Mouse (Mus musculus): Measurements from ENCODE around the gene Rab3c. TPM values are rescaled to one million over a fixed set of nuclear protein-coding genes. Genes with fewer than 3 reads are reported as not detected.
A peak's percentile ranks its signal among the peaks of the same experiment; 100 is the strongest.

Rab3c gene
- polyA plus RNA-seq, 1 experiment, result 89.6 TPM

DNA sequence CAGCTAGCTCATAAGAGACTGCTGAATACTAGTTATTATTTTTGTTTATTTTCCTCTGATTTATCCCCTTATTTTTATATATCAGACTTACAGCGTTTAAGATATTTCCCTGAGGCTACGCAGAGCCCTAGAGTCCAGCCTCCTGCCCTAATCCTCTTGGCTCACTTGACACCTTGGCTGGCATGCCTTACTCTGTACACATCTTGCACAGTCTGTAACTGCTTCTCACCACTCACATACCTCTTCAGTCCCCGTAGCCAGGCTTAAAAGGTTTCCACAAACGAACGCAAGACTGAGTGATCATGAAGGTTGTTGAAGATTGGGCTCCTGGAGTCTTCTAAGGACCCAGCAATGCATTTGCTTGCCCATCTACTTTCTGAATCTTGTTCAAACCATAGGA, 29.3 kb downstream of the Rab3c start:
- TF ChIP-seq POLR2A (IDR thresholded peaks at IDR 0.05; ENCODE audit: borderline replicate concordance, extremely low read depth, insufficient read depth, insufficient read length, poor library complexity, severe bottlenecking) (no peak), CTCF (IDR thresholded peaks at IDR 0.05; ENCODE audit: borderline replicate concordance, extremely low read depth, insufficient read depth, insufficient read length) (no peak)
- DNase-seq (ENCODE audit: low read depth), result no peak

DNA sequence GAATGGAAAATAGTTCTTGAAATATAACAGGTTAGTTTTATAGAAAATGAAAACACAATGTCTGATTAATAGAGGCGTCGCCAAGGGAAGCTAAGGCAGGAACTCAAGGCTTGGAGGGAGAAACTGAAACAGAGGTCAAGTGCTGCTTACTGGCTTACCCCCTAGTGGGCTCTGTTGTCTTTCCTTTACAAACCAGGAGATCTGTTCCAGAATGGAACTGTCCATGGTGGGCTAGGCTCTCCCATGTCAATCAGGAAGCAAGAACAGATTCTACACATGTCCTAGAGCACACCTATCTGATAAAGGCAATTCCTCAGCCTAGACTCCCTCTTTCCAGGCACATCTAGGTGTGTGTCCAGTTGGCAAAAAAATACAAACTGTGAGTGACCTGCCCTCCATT, 32.3 kb downstream of the Rab3c start:
- TF ChIP-seq POLR2A (IDR thresholded peaks at IDR 0.05; ENCODE audit: borderline replicate concordance, extremely low read depth, insufficient read depth, insufficient read length, poor library complexity, severe bottlenecking) (no peak), CTCF (IDR thresholded peaks at IDR 0.05; ENCODE audit: borderline replicate concordance, extremely low read depth, insufficient read depth, insufficient read length) (no peak)
- DNase-seq (ENCODE audit: low read depth), result no peak

DNA sequence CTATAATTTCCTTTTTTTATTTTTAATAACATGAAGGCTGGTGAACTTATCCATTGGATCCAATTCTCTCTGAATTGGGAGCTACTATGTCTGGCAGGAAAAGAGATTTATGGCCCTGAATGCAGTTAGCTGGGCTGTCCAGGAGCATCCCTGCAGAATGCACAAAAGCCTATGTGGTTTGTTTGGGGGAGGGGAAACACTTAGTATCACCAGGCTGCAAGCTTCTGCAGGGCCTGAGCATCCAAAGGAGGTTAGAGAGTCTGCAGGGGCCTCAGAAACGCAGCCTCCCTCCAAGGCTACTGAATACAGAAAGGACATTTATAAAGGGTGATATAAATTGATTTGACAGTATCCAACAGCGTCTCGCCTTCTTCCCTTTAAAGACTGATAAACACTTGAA, 41.8 kb downstream of the Rab3c start:
- TF ChIP-seq POLR2A (IDR thresholded peaks at IDR 0.05; ENCODE audit: borderline replicate concordance, extremely low read depth, insufficient read depth, insufficient read length, poor library complexity, severe bottlenecking) (no peak), CTCF (IDR thresholded peaks at IDR 0.05; ENCODE audit: borderline replicate concordance, extremely low read depth, insufficient read depth, insufficient read length) (no peak)
- DNase-seq (ENCODE audit: low read depth), result peak; percentile 76

DNA sequence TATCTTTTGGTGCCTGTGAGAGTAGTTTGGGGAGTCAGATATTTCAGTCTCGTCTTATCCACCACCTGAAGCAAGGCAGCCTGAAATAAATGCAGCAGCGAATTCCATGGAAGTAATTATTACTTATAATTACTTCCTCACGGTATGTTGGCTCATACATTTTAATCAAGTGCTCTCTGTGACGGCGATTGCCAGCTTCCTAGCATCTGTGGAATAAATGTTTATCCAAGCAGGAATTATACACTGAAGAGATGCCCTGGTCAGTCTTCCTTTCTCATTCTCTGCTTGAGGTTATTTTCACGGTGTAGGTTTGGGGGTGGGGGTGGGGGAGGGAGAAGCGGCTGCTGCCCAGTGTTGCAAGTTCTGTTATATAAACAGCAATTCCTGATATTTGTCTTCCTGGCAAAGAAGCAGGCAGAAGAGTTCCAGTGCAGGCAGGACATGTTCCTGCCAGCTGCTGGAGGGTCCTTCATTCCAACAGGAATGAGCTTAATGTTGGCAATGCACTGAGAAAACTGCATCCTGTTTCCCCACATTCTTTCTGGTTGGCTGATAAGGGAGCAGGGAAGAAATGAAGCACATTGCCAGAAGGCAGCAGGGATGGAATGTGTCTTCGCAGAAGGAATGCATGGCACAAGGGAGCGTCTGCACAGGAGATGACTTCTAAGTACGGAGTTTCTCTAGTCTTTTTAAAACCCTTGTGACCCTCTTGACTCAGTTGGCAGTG, 43.4 kb downstream of the Rab3c start:
- TF ChIP-seq CTCF (IDR thresholded peaks at IDR 0.05; ENCODE audit: borderline replicate concordance, extremely low read depth, insufficient read depth, insufficient read length) (no peak), POLR2A (IDR thresholded peaks at IDR 0.05; ENCODE audit: borderline replicate concordance, extremely low read depth, insufficient read depth, insufficient read length, poor library complexity, severe bottlenecking) (no peak)
- DNase-seq (ENCODE audit: low read depth), result peak; percentile 68

DNA sequence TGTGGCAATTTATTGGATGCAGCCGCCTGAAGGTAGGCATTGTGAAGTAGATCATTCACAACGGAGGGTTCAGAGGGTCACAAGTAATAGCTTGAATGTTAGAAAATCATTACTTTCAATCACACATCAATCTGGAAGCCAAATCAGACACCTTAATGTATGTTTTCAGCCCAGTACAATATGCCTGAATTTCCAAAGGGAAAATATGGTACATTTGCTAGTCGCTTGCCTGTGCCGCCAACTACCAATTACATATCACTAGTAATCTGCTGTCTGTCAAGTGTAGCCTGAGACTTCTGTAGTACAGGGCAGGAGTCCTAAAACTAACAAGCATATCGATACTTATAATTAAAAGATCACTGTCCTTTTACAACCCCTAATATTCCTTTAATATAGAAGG, 47.4 kb downstream of the Rab3c start:
- no peak for TF ChIP-seq POLR2A (IDR thresholded peaks at IDR 0.05; ENCODE audit: borderline replicate concordance, extremely low read depth, insufficient read depth, insufficient read length, poor library complexity, severe bottlenecking)
- TF ChIP-seq CTCF (IDR thresholded peaks at IDR 0.05; ENCODE audit: borderline replicate concordance, extremely low read depth, insufficient read depth, insufficient read length), result no peak
- DNase-seq (ENCODE audit: low read depth), result peak; percentile 57

DNA sequence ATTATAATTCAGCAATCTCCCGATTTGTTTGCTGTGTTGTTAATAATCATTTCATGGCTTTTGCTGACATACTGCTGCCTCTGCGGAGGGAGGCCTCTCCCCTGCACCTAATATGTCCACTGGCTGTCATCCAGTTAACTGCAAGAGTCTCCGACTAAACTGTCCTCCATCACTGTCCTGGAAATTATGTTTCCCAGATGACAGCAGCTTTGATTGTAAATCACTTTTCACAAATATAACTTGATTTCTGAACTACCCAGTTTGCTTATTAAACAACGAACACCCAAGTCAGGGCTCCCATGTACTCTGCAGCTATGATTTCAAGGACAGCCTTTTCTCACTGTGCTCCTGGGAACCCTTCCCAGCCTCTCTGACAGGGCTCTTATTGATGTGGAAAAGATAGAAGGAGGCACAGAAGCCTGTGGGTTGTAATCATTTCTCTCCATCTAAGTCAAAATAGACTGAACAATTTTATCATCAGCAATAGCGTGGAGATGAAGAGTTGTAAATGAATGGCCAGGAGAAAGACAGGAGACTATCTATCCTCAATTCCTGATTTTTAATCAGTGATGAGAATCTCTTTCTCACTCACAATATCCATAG, 49.6 kb downstream of the Rab3c start:
- TF ChIP-seq CTCF (IDR thresholded peaks at IDR 0.05; ENCODE audit: borderline replicate concordance, extremely low read depth, insufficient read depth, insufficient read length), result no peak
- TF ChIP-seq POLR2A (IDR thresholded peaks at IDR 0.05; ENCODE audit: borderline replicate concordance, extremely low read depth, insufficient read depth, insufficient read length, poor library complexity, severe bottlenecking), result no peak

DNA sequence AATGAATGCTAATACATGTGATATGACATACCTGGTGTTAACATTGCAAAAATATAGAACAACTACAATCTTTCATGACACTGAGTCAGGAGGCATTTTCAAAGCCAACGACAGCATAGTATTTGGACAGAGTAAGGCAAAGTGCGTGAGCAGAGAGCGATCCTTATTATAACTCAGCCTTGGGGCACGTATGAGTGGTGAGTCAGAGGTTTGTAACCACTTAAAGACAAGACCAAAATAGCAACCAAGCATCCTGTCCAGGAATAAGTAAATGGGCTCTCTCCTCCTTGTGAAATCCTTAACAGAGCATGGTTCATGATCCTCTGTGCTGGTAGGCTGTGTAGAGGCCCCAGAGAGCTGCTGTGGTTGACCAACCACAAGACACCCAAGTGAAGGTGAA, 50.8 kb downstream of the Rab3c start:
- TF ChIP-seq POLR2A (IDR thresholded peaks at IDR 0.05; ENCODE audit: borderline replicate concordance, extremely low read depth, insufficient read depth, insufficient read length, poor library complexity, severe bottlenecking) (no peak), CTCF (IDR thresholded peaks at IDR 0.05; ENCODE audit: borderline replicate concordance, extremely low read depth, insufficient read depth, insufficient read length) (no peak)
- DNase-seq (ENCODE audit: low read depth), result no peak

More for the DNA sequence above, 49.6 kb downstream of the Rab3c start:
- DNase-seq (ENCODE audit: low read depth), result no peak

DNA sequence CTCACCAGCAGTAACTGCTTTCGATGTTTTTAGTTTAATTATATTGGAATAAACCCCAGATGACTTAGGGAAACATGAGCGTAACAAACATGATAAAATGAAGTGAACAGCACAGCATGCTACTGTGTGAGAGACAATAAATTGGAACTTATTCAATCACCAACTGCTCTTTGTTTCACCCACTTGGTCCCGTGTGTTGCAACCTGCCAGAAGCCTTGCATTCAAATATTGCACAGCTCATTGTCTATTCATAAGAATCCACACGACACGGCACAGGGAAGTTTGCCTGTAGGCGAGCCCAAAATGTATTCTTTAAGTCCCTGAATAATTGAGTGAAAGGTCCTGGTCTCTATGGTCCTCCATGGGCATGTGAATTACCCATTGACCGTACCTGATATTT, 61.6 kb downstream of the Rab3c start:
- DNase-seq (ENCODE audit: low read depth), result peak; percentile 36
- TF ChIP-seq CTCF (IDR thresholded peaks at IDR 0.05; ENCODE audit: borderline replicate concordance, extremely low read depth, insufficient read depth, insufficient read length) (no peak), POLR2A (IDR thresholded peaks at IDR 0.05; ENCODE audit: borderline replicate concordance, extremely low read depth, insufficient read depth, insufficient read length, poor library complexity, severe bottlenecking) (no peak)

DNA sequence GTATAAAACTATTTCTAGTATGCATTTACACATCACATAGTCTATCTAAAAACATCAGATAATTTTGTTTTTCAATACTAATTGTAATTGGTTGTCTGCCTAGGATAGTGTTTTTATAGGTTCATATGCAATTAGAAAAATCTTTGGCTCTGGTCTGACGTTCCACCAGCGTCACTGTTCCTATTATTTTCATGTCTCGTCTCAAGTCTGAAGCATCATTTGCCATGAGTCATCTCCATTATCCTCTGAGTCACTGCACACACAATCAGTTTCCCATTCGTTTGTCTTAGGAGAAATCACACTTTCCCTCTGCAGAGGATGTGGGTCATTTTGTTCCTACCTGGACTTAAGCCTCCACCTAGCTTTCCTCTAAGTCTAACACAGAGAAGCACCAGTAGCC, 62.3 kb downstream of the Rab3c start:
- no peak for TF ChIP-seq CTCF (IDR thresholded peaks at IDR 0.05; ENCODE audit: borderline replicate concordance, extremely low read depth, insufficient read depth, insufficient read length)
- no peak for TF ChIP-seq POLR2A (IDR thresholded peaks at IDR 0.05; ENCODE audit: borderline replicate concordance, extremely low read depth, insufficient read depth, insufficient read length, poor library complexity, severe bottlenecking)
- no peak for DNase-seq (ENCODE audit: low read depth)

DNA sequence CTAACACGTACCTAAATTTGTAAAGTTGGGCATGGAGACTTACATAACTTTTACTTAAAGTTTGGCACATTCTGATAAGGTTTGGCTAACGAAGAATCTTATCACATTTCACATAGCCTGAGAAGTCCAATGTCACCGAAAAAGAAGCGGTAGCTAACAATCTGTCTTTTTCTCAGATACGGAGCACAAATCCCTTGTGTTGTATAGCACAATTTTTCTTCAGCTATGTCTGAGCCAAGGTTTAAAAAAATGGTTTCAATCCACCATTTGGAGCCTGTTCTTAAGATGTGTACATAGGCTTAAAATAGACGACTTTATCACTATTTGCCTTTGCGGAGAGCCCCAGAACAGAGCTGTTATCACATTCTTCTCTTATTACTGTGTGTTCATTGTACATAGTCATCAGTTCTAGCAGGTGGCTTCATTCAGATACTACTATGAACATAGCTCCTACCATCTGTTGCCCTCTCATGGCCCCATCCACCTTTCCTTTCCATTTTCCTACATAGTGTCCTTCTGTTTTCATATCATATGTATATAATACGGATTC, 69.2 kb downstream of the Rab3c start:
- no peak for TF ChIP-seq POLR2A (IDR thresholded peaks at IDR 0.05; ENCODE audit: borderline replicate concordance, extremely low read depth, insufficient read depth, insufficient read length, poor library complexity, severe bottlenecking)
- TF ChIP-seq CTCF (IDR thresholded peaks at IDR 0.05; ENCODE audit: borderline replicate concordance, extremely low read depth, insufficient read depth, insufficient read length), result no peak
- peak; percentile 15 for DNase-seq (ENCODE audit: low read depth)

DNA sequence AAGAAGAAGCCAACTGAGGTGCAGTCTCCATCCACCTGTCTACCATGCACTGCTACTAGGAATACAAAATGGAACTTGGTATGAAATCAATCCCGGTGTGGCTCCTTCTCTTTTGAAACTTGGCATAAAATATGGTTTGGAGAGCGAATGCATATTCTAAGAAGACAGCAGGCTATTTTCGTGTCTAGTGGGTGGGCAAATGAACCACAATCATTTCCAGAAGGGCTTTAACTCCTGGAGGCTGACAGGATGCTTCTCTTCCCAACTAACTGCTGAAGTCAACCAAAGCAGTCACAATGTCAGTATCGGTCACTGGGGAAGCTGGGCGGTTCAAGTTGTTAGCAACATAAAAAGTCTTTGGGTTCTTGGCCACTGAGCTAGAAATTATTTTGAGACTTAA, 81.9 kb downstream of the Rab3c start:
- DNase-seq (ENCODE audit: low read depth), result no peak
- no peak for TF ChIP-seq POLR2A (IDR thresholded peaks at IDR 0.05; ENCODE audit: borderline replicate concordance, extremely low read depth, insufficient read depth, insufficient read length, poor library complexity, severe bottlenecking)
- no peak for TF ChIP-seq CTCF (IDR thresholded peaks at IDR 0.05; ENCODE audit: borderline replicate concordance, extremely low read depth, insufficient read depth, insufficient read length)

DNA sequence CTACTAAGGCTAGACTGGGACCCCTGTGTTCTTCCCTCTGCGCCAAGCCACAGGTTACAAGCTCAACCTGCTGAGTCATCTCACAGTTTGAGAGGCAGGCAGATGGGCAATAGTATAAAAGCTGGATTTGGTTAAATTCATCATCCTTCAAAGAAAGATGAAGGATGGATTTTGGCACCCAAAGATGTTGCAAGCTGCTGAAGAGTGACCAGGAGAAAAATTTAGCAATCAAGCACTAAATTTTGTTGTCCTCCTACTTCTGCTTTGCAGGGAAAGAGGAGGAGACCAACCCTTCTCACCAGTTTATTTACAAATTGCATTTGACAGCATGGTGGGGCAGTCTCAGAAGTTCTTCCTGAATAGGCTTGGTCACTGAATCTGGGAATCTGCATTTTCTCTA, 90.8 kb downstream of the Rab3c start:
- TF ChIP-seq POLR2A (IDR thresholded peaks at IDR 0.05; ENCODE audit: borderline replicate concordance, extremely low read depth, insufficient read depth, insufficient read length, poor library complexity, severe bottlenecking), result no peak
- no peak for TF ChIP-seq CTCF (IDR thresholded peaks at IDR 0.05; ENCODE audit: borderline replicate concordance, extremely low read depth, insufficient read depth, insufficient read length)
- no peak for DNase-seq (ENCODE audit: low read depth)

Measured in brain, embryonic 14.5 days (tissue).